Mouse (Mus musculus): ENCODE data around the gene Tmem147.

Tmem147 gene

GRCm38 (mm10) chr7:30723274-30723953, 5.9 kb downstream of the Tmem147 start:
- no peak for DNase-seq

GRCm38 (mm10) chr7:30721286-30721685, 8.1 kb downstream of the Tmem147 start:
- DNase-seq, result no peak

- no peak for DNase-seq
Observed at GRCm38 (mm10) chr7:30719669-30720068, 9.7 kb downstream of the Tmem147 start.

- DNase-seq, result no peak
Observed at GRCm38 (mm10) chr7:30717716-30718046, 11.7 kb downstream of the Tmem147 start.

- DNase-seq, result peak; percentile 77
Observed at GRCm38 (mm10) chr7:30717006-30717715, 12.2 kb downstream of the Tmem147 start.

- no peak for DNase-seq
Observed at GRCm38 (mm10) chr7:30711942-30712341, 17.4 kb downstream of the Tmem147 start, which contains the start of gene Atp4a. TSS of gene Atp4a (plus strand) at chr7:30712209.

GRCm38 (mm10) chr7:30707441-30707840, 21.9 kb downstream of the Tmem147 start:
- DNase-seq, result no peak

- no peak for DNase-seq
Observed at GRCm38 (mm10) chr7:30706214-30706882, 23.0 kb downstream of the Tmem147 start.

- peak; percentile 39 for DNase-seq
Observed at GRCm38 (mm10) chr7:30698589-30698988, 30.8 kb downstream of the Tmem147 start, which contains the start of gene 2200002J24Rik. TSS of gene 2200002J24Rik (plus strand) at chr7:30698926.

- DNase-seq, result no peak
Observed at GRCm38 (mm10) chr7:30698101-30698500, 31.2 kb downstream of the Tmem147 start.

- DNase-seq, result no peak
Observed at GRCm38 (mm10) chr7:30688325-30688724, 41.0 kb downstream of the Tmem147 start.

- no peak for DNase-seq
Observed at GRCm38 (mm10) chr7:30683425-30683824, 45.9 kb downstream of the Tmem147 start.

- no peak for DNase-seq
Observed at GRCm38 (mm10) chr7:30681897-30682296, 47.4 kb downstream of the Tmem147 start.

- peak; percentile 27 for DNase-seq
Observed at GRCm38 (mm10) chr7:30678263-30678975, 50.9 kb downstream of the Tmem147 start.

All from lung, postnatal 10 days (tissue).